Mouse (Mus musculus): ENCODE data around the gene Ppil1.

Ppil1 gene

GRCm38 (mm10) chr17:29263840-29264633 is at the start of gene Ppil1:
Gene Ppil1, minus strand, starts transcription at chr17:29264186.
- peak; percentile 56 for ATAC-seq (ENCODE audit: insufficient number of reproducible peaks, low FRiP score, low TSS enrichment)

GRCm38 (mm10) chr17:29313300-29313699 is 49.3 kb upstream of the Ppil1 start:
- no peak for ATAC-seq (ENCODE audit: insufficient number of reproducible peaks, low FRiP score, low TSS enrichment)

- ATAC-seq (ENCODE audit: insufficient number of reproducible peaks, low FRiP score, low TSS enrichment) = no peak
Measured at GRCm38 (mm10) chr17:29312082-29312481, 48.1 kb upstream of the Ppil1 start.

GRCm38 (mm10) chr17:29311602-29312001 is 47.6 kb upstream of the Ppil1 start:
- no peak for ATAC-seq (ENCODE audit: insufficient number of reproducible peaks, low FRiP score, low TSS enrichment)

- ATAC-seq (ENCODE audit: insufficient number of reproducible peaks, low FRiP score, low TSS enrichment) = no peak
Measured at GRCm38 (mm10) chr17:29310056-29310623, 46.2 kb upstream of the Ppil1 start.

GRCm38 (mm10) chr17:29305871-29306270 is 41.9 kb upstream of the Ppil1 start:
- ATAC-seq (ENCODE audit: insufficient number of reproducible peaks, low FRiP score, low TSS enrichment) = no peak

GRCm38 (mm10) chr17:29305058-29305806 is 41.2 kb upstream of the Ppil1 start:
- ATAC-seq (ENCODE audit: insufficient number of reproducible peaks, low FRiP score, low TSS enrichment) = no peak

GRCm38 (mm10) chr17:29304376-29305057 is 40.5 kb upstream of the Ppil1 start:
- no peak for ATAC-seq (ENCODE audit: insufficient number of reproducible peaks, low FRiP score, low TSS enrichment)

GRCm38 (mm10) chr17:29303856-29304255 is 39.9 kb upstream of the Ppil1 start:
- ATAC-seq (ENCODE audit: insufficient number of reproducible peaks, low FRiP score, low TSS enrichment) = no peak

GRCm38 (mm10) chr17:29303087-29303486 is 39.1 kb upstream of the Ppil1 start:
- no peak for ATAC-seq (ENCODE audit: insufficient number of reproducible peaks, low FRiP score, low TSS enrichment)

GRCm38 (mm10) chr17:29302149-29302548 is 38.2 kb upstream of the Ppil1 start:
- no peak for ATAC-seq (ENCODE audit: insufficient number of reproducible peaks, low FRiP score, low TSS enrichment)

GRCm38 (mm10) chr17:29301421-29301820 is 37.4 kb upstream of the Ppil1 start:
- no peak for ATAC-seq (ENCODE audit: insufficient number of reproducible peaks, low FRiP score, low TSS enrichment)

- ATAC-seq (ENCODE audit: insufficient number of reproducible peaks, low FRiP score, low TSS enrichment) = no peak
Measured at GRCm38 (mm10) chr17:29300926-29301325, 36.9 kb upstream of the Ppil1 start.

- ATAC-seq (ENCODE audit: insufficient number of reproducible peaks, low FRiP score, low TSS enrichment) = no peak
Measured at GRCm38 (mm10) chr17:29299282-29299681, 35.3 kb upstream of the Ppil1 start.

- ATAC-seq (ENCODE audit: insufficient number of reproducible peaks, low FRiP score, low TSS enrichment) = no peak
Measured at GRCm38 (mm10) chr17:29297813-29298212, 33.8 kb upstream of the Ppil1 start.

GRCm38 (mm10) chr17:29297321-29297720 is 33.3 kb upstream of the Ppil1 start:
- no peak for ATAC-seq (ENCODE audit: insufficient number of reproducible peaks, low FRiP score, low TSS enrichment)

- no peak for ATAC-seq (ENCODE audit: insufficient number of reproducible peaks, low FRiP score, low TSS enrichment)
Measured at GRCm38 (mm10) chr17:29295835-29296234, 31.8 kb upstream of the Ppil1 start.

- no peak for ATAC-seq (ENCODE audit: insufficient number of reproducible peaks, low FRiP score, low TSS enrichment)
Measured at GRCm38 (mm10) chr17:29293807-29294605, 30.0 kb upstream of the Ppil1 start.

GRCm38 (mm10) chr17:29292996-29293395 is 29.0 kb upstream of the Ppil1 start:
- ATAC-seq (ENCODE audit: insufficient number of reproducible peaks, low FRiP score, low TSS enrichment) = no peak

- no peak for ATAC-seq (ENCODE audit: insufficient number of reproducible peaks, low FRiP score, low TSS enrichment)
Measured at GRCm38 (mm10) chr17:29291793-29292192, 27.8 kb upstream of the Ppil1 start.

Data from cerebellum, adult (tissue).